Mouse (Mus musculus) forebrain, embryonic 10.5 days (tissue): ENCODE data around the gene Wdr91. TPM values are rescaled to one million over a fixed set of nuclear protein-coding genes. Genes with fewer than 3 reads are reported as not detected.

Experiments
- DNase-seq: peaks from one replicate; pipeline ENCODE4 v3.0.0-alpha.2; 2017; ENCODE audit warnings: low spot score; ENCODE audit errors: extremely low spot score
- H3K27ac ChIP-seq: fragments of 300-500 bp; sonication (generic); 2 replicates; pipeline ENCODE4 v1.5.1; 2016; ENCODE audit warnings: mild to moderate bottlenecking
- H3K27me3 ChIP-seq: fragments of 300-500 bp; sonication (generic); 2 replicates; pipeline ENCODE4 v1.6.1; 2016; ENCODE audit warnings: mild to moderate bottlenecking; ENCODE audit not compliant: poor library complexity, severe bottlenecking
- H3K36me3 ChIP-seq: fragments of 300-500 bp; sonication (generic); replicated peaks from 2 replicates; pipeline ENCODE4 v1.6.1; 2016; ENCODE audit warnings: mild to moderate bottlenecking, moderate library complexity
- H3K4me1 ChIP-seq: fragments of 300-500 bp; sonication (generic); 2 replicates; pipeline ENCODE4 v1.6.1; 2016
- H3K4me3 ChIP-seq: fragments of 300-500 bp; sonication (generic); 2 replicates; pipeline ENCODE4 v1.5.1; 2016; ENCODE audit warnings: mild to moderate bottlenecking, moderate library complexity
- H3K9me3 ChIP-seq: fragments of 300-500 bp; sonication (generic); 2 replicates; pipeline ENCODE4 v1.6.1; 2016; ENCODE audit warnings: mild to moderate bottlenecking, moderate library complexity
- WGBS: fragments of 180-500 bp; shearing (Covaris S2); methylation state at CpG from one replicate; pipeline ENCODE4 v1.1.7; 2016; 5-methylcytosine and 5-hydroxymethylcytosine counted together
- polyA plus RNA-seq: library from polyadenylated mRNA; unstranded; fragments of >200 nt; fragmentation: Nextera tagmentation; extraction: Ambion mirVana; gene quantifications from 2 replicates; pipeline ENCODE4 v1.2.1, GENCODE M21; 2016

The Wdr91 gene
- polyA plus RNA-seq, 1 experiment from 2014 or later = 12.0 TPM

- H3K27ac ChIP-seq = no peak overlapping the region
- no peak overlapping the region for H3K4me3 ChIP-seq
- no peaks in the 10 kb centered on the region for H3K27me3 ChIP-seq
- WGBS = 91% methylated on average over 7 of the region's 7 CpGs
- no peak for DNase-seq
- H3K9me3 ChIP-seq = no peaks in the 10 kb centered on the region
- H3K36me3 ChIP-seq = peaks cover 90% of the 10 kb centered on the region
- H3K4me1 ChIP-seq = peaks cover 9% of the 10 kb centered on the region
These were observed 15.1 kb downstream of the Wdr91 start for GRCm38 (mm10) chr6:34895569-34895968.

DNA sequence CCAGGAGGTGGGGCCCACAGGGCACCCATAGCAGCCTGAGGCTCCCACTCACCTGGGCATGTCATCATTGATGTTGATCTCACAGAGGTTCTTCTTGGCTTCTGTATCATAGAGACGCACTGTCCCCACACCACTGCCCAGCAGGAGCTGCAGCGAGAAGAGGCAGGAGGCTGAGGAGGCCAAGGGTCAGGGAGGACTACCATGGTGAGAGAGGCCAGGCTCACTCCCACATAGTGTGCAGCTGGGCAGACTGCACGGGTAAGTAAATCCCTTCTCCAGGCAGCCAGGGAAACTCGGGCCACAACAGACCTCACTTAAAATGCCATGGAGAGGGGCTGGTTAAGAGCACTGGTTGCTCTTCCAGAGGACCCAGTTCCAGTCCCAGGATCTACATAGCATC, 21.5 kb downstream of the Wdr91 start:
- Histone ChIP-seq H3K27me3 (no peaks in the 10 kb centered on the region), H3K9me3 (no peaks in the 10 kb centered on the region), H3K36me3 (peaks cover 90% of the 10 kb centered on the region), H3K4me1 (peaks cover 35% of the 10 kb centered on the region), H3K4me3 (no peak overlapping the region), H3K27ac (peak overlapping the region; percentile 83)
- 67% methylated on average over 4 of the region's 4 CpGs for WGBS
- DNase-seq = no peak

DNA sequence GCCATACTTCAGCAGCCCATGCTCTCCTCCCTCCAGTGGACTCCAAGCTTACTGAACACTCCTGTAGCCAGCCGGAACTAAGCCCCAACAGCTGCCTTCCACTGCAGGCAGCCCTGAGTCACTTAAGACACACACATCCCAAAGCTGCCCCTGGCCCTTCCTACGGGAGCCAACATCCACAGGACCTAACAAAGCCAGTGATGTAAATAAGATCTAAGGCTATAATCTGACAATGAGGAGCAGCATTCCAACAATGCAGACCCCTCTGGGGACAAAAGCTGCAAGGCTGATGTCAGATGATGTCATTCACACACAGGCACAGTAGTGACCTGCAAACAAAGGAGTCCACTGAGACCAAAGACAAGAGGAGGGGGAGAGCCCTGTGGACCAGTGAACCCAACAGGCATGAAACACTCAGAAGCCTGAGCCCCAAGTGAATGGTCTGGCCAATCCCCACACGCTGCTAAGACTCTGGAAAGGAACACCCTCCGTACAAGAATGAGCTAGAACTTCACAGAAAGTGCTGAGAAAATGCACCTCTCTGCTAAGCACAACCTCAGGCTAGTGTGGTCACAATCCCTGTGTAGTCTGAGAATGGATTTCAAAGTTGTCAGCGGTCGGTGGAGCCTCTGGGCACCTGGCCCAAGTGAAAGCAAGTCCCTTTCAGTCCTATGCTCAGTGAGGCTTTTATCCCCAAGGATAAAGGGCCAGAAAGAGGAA, 23.4 kb downstream of the Wdr91 start:
- no peaks in the 10 kb centered on the region for H3K9me3 ChIP-seq
- peaks cover 35% of the 10 kb centered on the region for H3K4me1 ChIP-seq
- H3K27me3 ChIP-seq = no peaks in the 10 kb centered on the region
- WGBS = 40% methylated on average over 6 of the region's 6 CpGs
- no peak overlapping the region for H3K4me3 ChIP-seq
- peaks cover 88% of the 10 kb centered on the region for H3K36me3 ChIP-seq
- peak; percentile 46 for DNase-seq
- peak overlapping the region; percentile 83 for H3K27ac ChIP-seq

DNA sequence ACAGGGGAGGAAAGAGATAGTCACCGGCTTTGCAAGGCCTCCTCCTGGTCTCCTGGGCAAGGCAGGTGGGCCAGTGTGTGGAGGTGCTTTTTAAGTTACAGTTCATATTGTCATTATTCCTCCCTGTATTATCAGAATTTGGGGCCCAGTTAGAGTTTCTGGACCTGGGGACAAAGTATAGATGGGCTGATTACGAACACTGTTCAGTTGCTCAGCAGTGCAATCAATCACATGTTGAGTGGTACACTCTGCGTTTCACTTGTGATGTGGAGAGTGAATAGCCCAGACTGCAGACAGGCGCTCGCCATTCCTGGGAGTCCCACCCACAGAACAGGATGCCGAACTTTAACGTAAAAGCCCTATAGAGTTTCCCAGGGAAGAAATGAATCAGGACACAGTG, 26.0 kb downstream of the Wdr91 start:
- Histone ChIP-seq H3K36me3 (peaks cover 85% of the 10 kb centered on the region), H3K4me3 (no peak overlapping the region), H3K4me1 (peaks cover 35% of the 10 kb centered on the region), H3K27me3 (no peaks in the 10 kb centered on the region), H3K27ac (no peak overlapping the region), H3K9me3 (no peaks in the 10 kb centered on the region)
- DNase-seq = no peak
- WGBS = 96% methylated on average over 7 of the region's 7 CpGs

- Histone ChIP-seq H3K4me1 (peaks cover 33% of the 10 kb centered on the region), H3K9me3 (no peaks in the 10 kb centered on the region), H3K27me3 (no peaks in the 10 kb centered on the region), H3K4me3 (no peak overlapping the region), H3K27ac (no peak overlapping the region), H3K36me3 (peaks cover 71% of the 10 kb centered on the region)
- DNase-seq = no peak
- 59% methylated on average over 6 of the region's 6 CpGs for WGBS
These were observed 30.7 kb downstream of the Wdr91 start for GRCm38 (mm10) chr6:34879911-34880475.

GRCm38 (mm10) chr6:34879101-34879740, 31.5 kb downstream of the Wdr91 start:
- Histone ChIP-seq H3K4me3 (no peak overlapping the region), H3K27ac (no peak overlapping the region), H3K36me3 (peaks cover 71% of the 10 kb centered on the region), H3K9me3 (no peaks in the 10 kb centered on the region), H3K4me1 (peaks cover 38% of the 10 kb centered on the region), H3K27me3 (no peaks in the 10 kb centered on the region)
- WGBS = 91% methylated on average over 16 of the region's 16 CpGs
- no peak for DNase-seq

DNA sequence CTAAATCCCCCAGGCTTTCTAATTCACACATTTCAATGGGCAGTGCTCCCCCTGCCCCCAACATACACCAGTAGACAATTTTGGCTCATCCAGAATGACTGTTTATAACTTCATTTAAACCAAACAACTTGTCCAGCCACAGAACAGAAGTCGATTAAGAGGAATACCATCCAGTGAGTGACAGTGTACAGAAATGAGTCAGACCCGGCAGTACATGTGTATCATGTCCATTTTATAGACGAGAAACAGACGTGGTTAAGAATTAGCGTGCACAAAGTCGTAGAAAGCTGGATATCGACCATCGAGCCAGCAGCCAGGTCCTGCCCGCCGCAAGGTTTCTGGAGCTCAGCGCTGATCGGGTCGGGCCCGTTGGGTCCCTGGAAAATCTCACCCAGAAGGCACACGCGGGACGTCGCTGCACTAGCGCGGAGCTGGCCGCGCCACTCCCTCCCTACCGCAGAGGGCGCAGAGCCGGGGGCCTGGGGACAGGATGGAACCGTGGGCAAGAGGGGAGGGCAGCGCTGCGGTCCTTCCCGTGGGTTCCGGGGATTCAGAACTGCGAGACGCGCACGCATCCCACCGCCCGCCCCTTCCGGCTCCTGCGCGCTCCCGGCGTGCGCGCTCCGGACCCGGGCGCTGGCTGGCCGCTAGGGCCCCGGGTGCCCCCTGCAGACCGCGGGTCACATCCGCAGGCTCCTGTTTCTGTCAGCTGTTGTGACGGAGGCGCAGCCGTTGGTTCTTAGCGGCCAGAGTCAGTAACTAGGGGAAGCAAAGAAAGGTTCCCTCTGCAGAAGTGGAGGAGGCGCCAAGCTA, 33.0 kb downstream of the Wdr91 start, which contains the start of gene Cyren:
TSS of gene Cyren (minus strand) at position 552 of the 813 bp plus-strand sequence.
- Histone ChIP-seq H3K4me1 (peaks cover 39% of the 10 kb centered on the region), H3K27me3 (no peaks in the 10 kb centered on the region), H3K9me3 (no peaks in the 10 kb centered on the region), H3K4me3 (peak within 1 kb of the TSS; percentile 72), H3K27ac (peak within 1 kb of the TSS; percentile 93), H3K36me3 (peaks cover 71% of the 10 kb centered on the region)
- 1% methylated on average over 56 of the region's 56 CpGs for WGBS
- DNase-seq = peak; percentile 88

- H3K27ac ChIP-seq = peak overlapping the region; percentile 93
- H3K4me3 ChIP-seq = peak overlapping the region; percentile 72
These were observed 33.9 kb downstream of the Wdr91 start for GRCm38 (mm10) chr6:34876835-34877156.

GRCm38 (mm10) chr6:34875966-34876834, 34.5 kb downstream of the Wdr91 start:
- H3K36me3 ChIP-seq = peaks cover 59% of the 10 kb centered on the region
- no peaks in the 10 kb centered on the region for H3K9me3 ChIP-seq
- H3K27ac ChIP-seq = peak overlapping the region; percentile 93
- DNase-seq = no peak
- H3K4me1 ChIP-seq = peaks cover 40% of the 10 kb centered on the region
- 63% methylated on average over 12 of the region's 12 CpGs for WGBS
- no peaks in the 10 kb centered on the region for H3K27me3 ChIP-seq
- peak overlapping the region; percentile 72; the same call in 1 of the 2 replicates for H3K4me3 ChIP-seq

More at GRCm38 (mm10) chr6:34876835-34877156, 33.9 kb downstream of the Wdr91 start:
- peaks cover 39% of the 10 kb centered on the region for H3K4me1 ChIP-seq
- 71% methylated on average over 2 of the region's 2 CpGs for WGBS
- no peaks in the 10 kb centered on the region for H3K27me3 ChIP-seq
- no peaks in the 10 kb centered on the region for H3K9me3 ChIP-seq
- H3K36me3 ChIP-seq = peaks cover 65% of the 10 kb centered on the region
- no peak for DNase-seq

- H3K36me3 ChIP-seq = peaks cover 51% of the 10 kb centered on the region
- H3K4me3 ChIP-seq = no peak overlapping the region
- WGBS = 89% methylated on average over 15 of the region's 15 CpGs
- H3K4me1 ChIP-seq = peaks cover 42% of the 10 kb centered on the region
- H3K27ac ChIP-seq = peak overlapping the region; percentile 65
- no peaks in the 10 kb centered on the region for H3K9me3 ChIP-seq
- DNase-seq = no peak
- H3K27me3 ChIP-seq = no peaks in the 10 kb centered on the region
These were observed 35.4 kb downstream of the Wdr91 start for GRCm38 (mm10) chr6:34875268-34875761.

- Histone ChIP-seq H3K36me3 (peaks cover 42% of the 10 kb centered on the region), H3K27me3 (no peaks in the 10 kb centered on the region), H3K4me1 (peaks cover 42% of the 10 kb centered on the region), H3K4me3 (no peak overlapping the region), H3K27ac (peak overlapping the region; percentile 65), H3K9me3 (no peaks in the 10 kb centered on the region)
- 74% methylated on average over 21 of the region's 21 CpGs for WGBS
- no peak for DNase-seq
These were observed 36.4 kb downstream of the Wdr91 start for GRCm38 (mm10) chr6:34874101-34874921.
